Mouse (Mus musculus): ENCODE data around the gene Tas2r143.
A peak's percentile ranks its signal among the peaks of the same experiment; 100 is the strongest.

The Tas2r143 gene

GRCm38 (mm10) chr6:42399938-42400337, at the start of gene Tas2r143:
Gene Tas2r143, plus strand, starts transcription at chr6:42400238.
- no peak for DNase-seq (ENCODE audit: low read depth, low spot score)

- no peak for DNase-seq (ENCODE audit: low read depth, low spot score)
Observed at GRCm38 (mm10) chr6:42350968-42351775, 48.9 kb upstream of the Tas2r143 start.

DNA sequence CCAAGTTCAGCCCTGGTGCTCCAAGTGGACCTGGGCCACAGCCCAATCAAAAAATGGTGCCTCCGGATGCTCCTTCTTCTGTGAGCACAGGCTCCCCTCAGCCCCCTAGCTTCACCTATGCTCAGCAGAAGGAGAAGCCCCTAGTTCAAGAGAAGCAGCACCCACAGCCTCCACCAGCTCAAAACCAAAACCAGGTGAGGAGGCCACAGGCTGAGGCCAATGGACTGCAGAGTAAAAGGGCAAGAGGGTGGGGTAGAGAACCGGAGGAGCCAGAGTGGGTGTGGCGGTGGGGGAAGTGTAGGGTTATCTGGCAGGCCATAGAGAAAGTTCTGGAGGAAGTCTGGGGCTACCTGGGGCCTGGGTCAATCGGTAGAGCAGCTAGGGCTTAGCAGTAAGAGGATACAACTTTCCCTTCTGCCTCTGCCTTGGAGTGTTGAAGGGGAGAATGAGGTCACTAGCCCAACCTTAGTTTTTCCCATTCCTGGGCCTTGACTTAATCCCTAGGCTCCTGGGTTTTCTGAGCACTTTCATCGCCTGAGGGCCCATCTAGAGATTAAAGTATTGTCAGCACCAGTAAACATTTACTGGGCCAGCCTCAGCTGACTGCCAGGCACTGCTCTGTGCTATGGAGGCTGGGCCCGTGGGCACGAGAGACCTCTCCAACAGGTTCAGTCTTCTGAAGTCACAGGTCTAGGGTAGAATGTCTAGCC, 48.1 kb upstream of the Tas2r143 start:
- DNase-seq (ENCODE audit: low read depth, low spot score): no peak

- no peak for DNase-seq (ENCODE audit: low read depth, low spot score)
Observed at GRCm38 (mm10) chr6:42352486-42352846, 47.6 kb upstream of the Tas2r143 start.

DNA sequence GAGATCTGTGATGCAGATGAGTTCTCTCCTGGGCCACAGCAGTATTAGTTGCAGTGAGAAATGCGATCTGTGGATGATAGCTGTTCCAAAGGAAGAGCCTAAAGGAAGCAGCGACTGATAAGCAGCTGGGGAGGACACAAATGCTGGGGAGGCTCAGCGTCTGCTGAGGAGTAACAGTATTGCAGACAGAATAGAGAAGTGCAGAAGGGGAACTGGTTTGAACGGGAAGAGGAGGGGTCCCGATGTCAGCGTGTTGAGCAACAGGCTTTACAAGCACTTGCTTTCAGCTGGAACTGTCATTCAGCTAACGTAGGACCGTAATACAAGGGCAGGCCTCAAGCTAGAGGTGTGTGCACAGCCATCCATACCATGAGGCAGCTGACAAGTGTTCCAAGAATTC, 46.9 kb upstream of the Tas2r143 start:
- DNase-seq (ENCODE audit: low read depth, low spot score): no peak

GRCm38 (mm10) chr6:42354076-42355019, 45.7 kb upstream of the Tas2r143 start:
- peak; percentile 59 for DNase-seq (ENCODE audit: low read depth, low spot score)

- no peak for DNase-seq (ENCODE audit: low read depth, low spot score)
Observed at GRCm38 (mm10) chr6:42355366-42355765, 44.7 kb upstream of the Tas2r143 start.

DNA sequence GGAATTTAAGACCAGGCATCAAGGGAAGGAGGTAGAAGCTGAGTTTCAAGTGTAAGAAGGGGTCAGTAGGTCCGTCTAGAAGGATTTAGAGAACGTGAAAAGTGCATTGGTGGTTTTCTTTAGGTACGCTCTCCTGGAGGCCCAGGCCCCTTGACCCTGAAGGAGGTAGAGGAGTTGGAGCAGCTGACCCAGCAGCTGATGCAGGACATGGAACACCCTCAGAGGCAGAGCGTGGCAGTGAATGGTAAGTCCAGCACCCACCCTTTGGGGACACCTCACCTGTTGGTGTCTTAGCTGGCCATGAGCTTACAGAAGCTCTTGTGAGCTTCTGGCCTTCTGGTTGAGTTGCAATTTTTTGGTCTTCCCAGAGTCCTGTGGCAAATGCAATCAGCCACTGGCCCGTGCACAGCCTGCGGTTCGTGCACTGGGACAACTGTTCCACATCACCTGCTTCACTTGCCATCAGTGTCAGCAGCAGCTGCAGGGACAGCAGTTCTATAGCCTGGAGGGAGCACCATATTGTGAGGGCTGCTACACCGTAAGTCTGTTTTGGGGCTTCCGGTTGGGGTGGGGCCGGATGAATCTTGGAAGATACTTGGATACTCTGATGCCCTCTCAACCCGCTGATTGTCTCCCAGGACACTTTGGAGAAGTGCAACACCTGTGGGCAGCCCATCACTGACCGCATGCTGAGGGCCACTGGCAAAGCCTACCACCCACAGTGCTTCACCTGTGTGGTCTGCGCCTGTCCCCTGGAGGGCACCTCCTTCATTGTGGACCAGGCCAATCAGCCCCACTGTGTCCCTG, 44.0 kb upstream of the Tas2r143 start:
- no peak for DNase-seq (ENCODE audit: low read depth, low spot score)

GRCm38 (mm10) chr6:42356913-42357312, 43.1 kb upstream of the Tas2r143 start:
- DNase-seq (ENCODE audit: low read depth, low spot score): no peak

DNA sequence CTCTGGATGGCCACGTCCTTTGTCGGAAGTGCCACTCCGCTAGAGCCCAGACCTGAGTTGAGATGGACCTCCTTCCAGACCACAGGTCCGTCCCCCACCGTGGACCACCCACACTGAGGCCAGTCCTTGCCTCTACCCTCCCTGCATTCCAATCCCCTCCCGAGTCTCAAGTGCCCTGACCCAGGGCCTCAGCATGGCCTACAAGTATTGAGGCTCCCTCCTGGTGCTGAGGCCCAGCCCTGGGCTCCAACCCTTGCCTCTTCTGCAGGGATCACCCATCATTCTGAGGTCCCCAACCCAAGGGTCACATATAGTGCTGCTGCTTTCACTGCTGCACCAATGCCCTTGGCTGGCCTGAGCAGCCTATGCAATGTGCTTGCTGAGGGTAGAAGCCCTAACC, 42.1 kb upstream of the Tas2r143 start:
- DNase-seq (ENCODE audit: low read depth, low spot score): no peak

DNA sequence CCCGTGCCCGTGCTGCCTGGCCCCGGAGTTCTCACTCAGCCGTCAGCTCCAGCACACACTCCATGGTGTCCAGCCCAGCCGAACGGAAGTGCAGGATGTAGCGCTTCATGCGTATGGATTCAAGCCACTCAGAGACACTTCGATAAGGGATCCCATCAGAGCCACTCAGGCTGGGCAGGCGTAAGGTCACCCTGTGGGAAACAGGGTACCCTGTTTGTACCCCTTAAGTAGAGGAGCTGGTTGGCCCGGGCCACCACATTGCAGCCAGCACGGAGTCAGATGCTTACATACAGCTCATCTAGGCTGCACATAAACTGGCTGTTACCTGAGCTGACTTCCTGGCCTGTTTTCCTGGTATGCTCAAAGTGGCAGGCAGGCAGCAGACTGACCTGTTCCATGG, 41.1 kb upstream of the Tas2r143 start:
- DNase-seq (ENCODE audit: low read depth, low spot score): no peak

DNA sequence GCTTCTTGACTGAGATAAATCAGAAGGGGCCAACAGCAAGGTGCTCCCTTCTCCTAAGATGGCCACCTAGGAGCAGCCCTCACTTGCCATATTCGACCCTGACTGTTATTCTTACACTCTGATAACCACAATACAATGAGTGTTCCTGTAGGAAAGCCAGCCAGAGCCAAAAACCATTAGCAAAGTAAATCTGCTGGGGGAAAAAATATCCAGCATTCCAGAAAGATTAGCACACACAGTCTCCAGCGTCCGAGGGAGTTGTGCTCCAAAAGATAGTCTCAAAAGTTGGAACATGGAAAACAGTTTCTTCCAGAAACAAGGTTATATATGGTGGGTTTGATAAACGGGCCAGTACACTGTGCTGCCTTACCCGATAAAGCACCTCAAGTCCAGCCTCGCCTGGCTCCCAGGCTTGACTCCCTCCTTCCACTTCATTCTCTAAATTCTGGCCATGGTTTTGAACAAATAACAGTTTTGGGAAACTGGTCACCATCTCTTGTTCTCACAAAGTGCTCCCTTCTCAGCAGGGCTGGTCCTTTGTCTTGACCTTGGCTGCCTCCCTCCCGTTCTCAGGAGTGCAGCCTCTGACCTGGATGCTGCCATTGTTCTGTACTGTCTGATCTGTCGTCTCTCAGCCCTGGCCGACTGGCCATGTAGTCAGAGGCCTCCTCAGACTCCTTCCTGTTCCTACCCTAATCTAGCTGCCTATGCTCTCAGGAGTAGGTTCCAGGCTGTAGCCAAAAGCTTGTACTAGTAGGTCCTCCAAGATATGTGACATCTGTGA, 40.5 kb upstream of the Tas2r143 start:
- DNase-seq (ENCODE audit: low read depth, low spot score): no peak

- no peak for DNase-seq (ENCODE audit: low read depth, low spot score)
Observed at GRCm38 (mm10) chr6:42360231-42360840, 39.7 kb upstream of the Tas2r143 start.

DNA sequence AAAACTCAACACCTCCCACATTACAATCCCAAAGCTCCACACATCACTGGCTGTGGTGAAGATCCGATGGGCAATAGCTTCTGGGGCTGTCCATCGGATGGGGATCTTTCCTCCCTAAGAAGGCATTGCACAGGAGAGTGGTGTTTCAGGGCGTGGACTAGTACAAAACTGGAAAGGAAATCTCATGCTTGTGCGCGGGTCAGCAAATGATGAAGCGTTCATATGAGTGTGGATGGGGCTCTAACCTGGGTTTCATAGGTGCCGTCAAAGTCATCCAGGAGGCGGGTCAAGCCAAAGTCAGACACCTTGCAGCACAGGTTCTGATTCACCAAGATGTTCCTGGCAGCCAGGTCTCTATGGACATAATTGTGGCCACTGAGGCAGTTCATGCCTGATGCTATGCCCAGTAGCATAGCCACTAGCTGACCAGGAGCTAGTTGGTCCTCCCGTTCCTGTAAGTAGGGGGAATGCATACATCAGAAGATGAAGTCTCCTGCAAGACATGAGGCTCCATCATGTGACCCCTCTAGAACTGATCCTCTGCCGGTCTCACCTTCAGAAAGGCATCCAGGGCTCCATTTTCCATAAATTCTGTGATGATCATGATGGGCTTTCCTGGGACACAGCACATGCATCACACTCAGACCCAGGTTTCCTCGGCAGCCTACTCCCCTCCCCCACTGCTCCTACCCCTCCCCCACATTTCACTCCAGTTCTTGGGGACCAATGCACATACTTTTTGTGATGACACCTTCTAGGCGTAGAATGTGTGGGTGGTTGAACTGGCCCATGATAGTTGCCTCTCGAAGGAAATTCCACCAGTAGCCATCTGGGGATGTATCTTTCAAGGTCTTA, 38.8 kb upstream of the Tas2r143 start:
- no peak for DNase-seq (ENCODE audit: low read depth, low spot score)

GRCm38 (mm10) chr6:42362074-42362473, 38.0 kb upstream of the Tas2r143 start:
- DNase-seq (ENCODE audit: low read depth, low spot score): no peak

DNA sequence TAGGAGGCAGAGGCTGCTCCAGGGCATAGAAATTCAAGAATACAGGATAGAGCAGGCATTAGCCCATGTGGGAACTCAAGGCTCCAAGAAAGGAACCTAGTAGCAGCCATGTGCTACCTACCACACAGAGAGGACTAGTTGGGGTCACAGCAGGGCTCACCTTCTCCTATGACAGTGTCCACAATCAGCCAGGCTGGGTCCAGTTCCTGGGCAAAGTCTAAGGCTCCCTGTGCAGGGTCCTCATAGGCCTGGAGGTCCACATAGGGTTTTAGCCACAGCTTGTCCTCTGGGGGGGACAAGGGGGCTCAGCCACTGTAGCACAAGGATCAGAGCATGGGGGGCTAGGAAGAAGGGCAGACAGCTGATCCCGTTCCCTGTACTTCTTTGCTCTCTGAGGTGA, 37.5 kb upstream of the Tas2r143 start:
- DNase-seq (ENCODE audit: low read depth, low spot score): no peak

GRCm38 (mm10) chr6:42362974-42363373, 37.1 kb upstream of the Tas2r143 start:
- no peak for DNase-seq (ENCODE audit: low read depth, low spot score)

DNA sequence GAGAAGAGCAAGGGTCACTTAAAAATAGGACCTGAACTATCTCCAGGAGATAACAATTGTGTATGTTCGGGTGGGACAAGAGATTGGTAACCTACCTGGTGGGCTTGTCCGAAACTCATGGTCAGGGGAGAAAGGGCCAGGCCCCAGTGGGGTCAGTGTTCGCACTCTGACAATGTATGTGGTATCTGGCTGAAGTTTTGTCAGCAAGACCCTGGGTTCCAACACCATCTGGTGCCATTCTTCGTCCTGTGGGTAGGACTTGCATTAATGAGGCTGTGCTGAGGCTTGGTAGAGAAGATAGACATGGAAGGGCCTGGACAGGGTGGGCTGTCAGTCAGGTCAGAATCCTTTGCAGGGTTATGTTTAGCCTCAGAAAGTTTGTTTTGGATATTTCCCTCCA, 36.0 kb upstream of the Tas2r143 start:
- DNase-seq (ENCODE audit: low read depth, low spot score): no peak

DNA sequence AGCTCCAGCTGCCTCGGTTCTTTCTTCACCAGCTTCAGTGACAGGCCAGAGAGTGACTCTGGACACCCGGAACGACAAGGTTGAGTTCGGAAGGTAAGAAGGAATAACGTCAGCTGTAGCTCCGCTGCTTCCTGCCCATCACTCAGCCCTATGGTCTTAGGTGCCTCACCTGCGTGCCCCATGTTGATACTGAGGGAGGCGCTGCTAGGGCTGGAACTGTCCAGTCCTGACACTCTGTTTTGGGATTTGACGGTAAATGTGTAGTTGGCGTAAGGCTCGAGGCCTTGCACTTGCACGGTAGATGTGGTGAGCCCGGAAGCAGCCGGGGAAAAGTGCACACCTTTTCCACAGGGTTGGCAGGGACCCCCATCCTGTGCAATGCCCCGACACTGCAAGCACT, 35.4 kb upstream of the Tas2r143 start:
- no peak for DNase-seq (ENCODE audit: low read depth, low spot score)

Measured in mesoderm, embryonic 11.5 days (tissue).